Mouse (Mus musculus) frontal cortex, postnatal 14 days (tissue): ENCODE measurements around the gene Hdac4.

ENCODE experiments used
- DNase-seq, 2 experiments: peaks; one replicate each; pipeline ENCODE4 v3.0.0; 2022; ENCODE audit warnings: low spot score in 2 of 2

Gene Hdac4

GRCm38 (mm10) chr1:91922235-91923152 is 273.0 kb downstream of the Hdac4 start:
- no peak for DNase-seq

GRCm38 (mm10) chr1:91921702-91922101 is 273.8 kb downstream of the Hdac4 start:
- no peak for DNase-seq

GRCm38 (mm10) chr1:91921279-91921678 is 274.2 kb downstream of the Hdac4 start:
- DNase-seq, result no peak

- no peak for DNase-seq
These were observed 275.4 kb downstream of the Hdac4 start for GRCm38 (mm10) chr1:91920038-91920589.

GRCm38 (mm10) chr1:91918257-91918800 is 277.2 kb downstream of the Hdac4 start:
- no peak for DNase-seq

- DNase-seq, result no peak
These were observed 277.9 kb downstream of the Hdac4 start for GRCm38 (mm10) chr1:91917596-91917995.

GRCm38 (mm10) chr1:91915961-91916360 is 279.5 kb downstream of the Hdac4 start:
- DNase-seq, result no peak

GRCm38 (mm10) chr1:91914648-91915047 is 280.9 kb downstream of the Hdac4 start:
- no peak for DNase-seq

GRCm38 (mm10) chr1:91913850-91914249 is 281.6 kb downstream of the Hdac4 start:
- DNase-seq, result no peak

- DNase-seq, result no peak
These were observed 283.0 kb downstream of the Hdac4 start for GRCm38 (mm10) chr1:91912227-91913119.

GRCm38 (mm10) chr1:91905268-91905667 is 290.2 kb downstream of the Hdac4 start:
- no peak for DNase-seq

GRCm38 (mm10) chr1:91903241-91903981 is 292.1 kb downstream of the Hdac4 start:
- no peak for DNase-seq

- no peak for DNase-seq
These were observed 298.4 kb downstream of the Hdac4 start for GRCm38 (mm10) chr1:91897078-91897477.

GRCm38 (mm10) chr1:91894286-91894685 is 301.2 kb downstream of the Hdac4 start:
- no peak for DNase-seq

- DNase-seq, result no peak
These were observed 301.9 kb downstream of the Hdac4 start for GRCm38 (mm10) chr1:91893598-91893997.

- DNase-seq, result no peak
These were observed 312.4 kb downstream of the Hdac4 start for GRCm38 (mm10) chr1:91883115-91883514.

- DNase-seq, result no peak
These were observed 314.6 kb downstream of the Hdac4 start for GRCm38 (mm10) chr1:91880899-91881298.

GRCm38 (mm10) chr1:91880156-91880555 is 315.3 kb downstream of the Hdac4 start:
- peak; percentile 45 to 55 for DNase-seq
